Mouse (Mus musculus) G1E (cell line): Measurements from ENCODE around the gene Gpr152.

Source experiments
- CTCF ChIP-seq: IDR thresholded peaks from 2 replicates; pipeline ENCODE4 v1.5.1; 2012; ENCODE audit warnings: low read depth, low read length, inconsistent platforms, mixed read lengths
- TAL1 ChIP-seq: conservative IDR thresholded peaks from 2 replicates; pipeline ENCODE4 v1.6.1; 2012; ENCODE audit warnings: low read depth, low read length, inconsistent platforms, mixed read lengths

- TF ChIP-seq CTCF (no peak), TAL1 (no peak)
These were observed 15.0 kb downstream of the Gpr152 start for GRCm38 (mm10) chr19:4154437-4155222.
